Mouse (Mus musculus) liver, embryonic 14.5 days (tissue): ENCODE measurements around the gene Rab3gap2. TPM values are rescaled to one million over a fixed set of nuclear protein-coding genes. Genes with fewer than 3 reads are reported as not detected.
A peak's percentile ranks its signal among the peaks of the same experiment; 100 is the strongest.

ENCODE experiments used
- ATAC-seq: fragments of 200-750 bp; cut with Nextera tagmentation; 2 replicates; pipeline ENCODE4 v1.8.0; 2017; ENCODE audit warnings: moderate number of reproducible peaks, mild to moderate bottlenecking, moderate library complexity; ENCODE audit not compliant: insufficient read depth
- DNase-seq, 3 experiments: peaks; one replicate each; pipeline ENCODE4 v3.0.0-alpha.2; 2012 to 2013; ENCODE audit warnings: low read depth in 3 of 3, low spot score in 3 of 3
- H3K27ac ChIP-seq: fragments of 300-500 bp; sonication (generic); 2 replicates; pipeline ENCODE4 v1.5.1; 2014; ENCODE audit warnings: moderate library complexity, mild to moderate bottlenecking, control low read depth, inconsistent platforms
- H3K27me3 ChIP-seq: fragments of 300-500 bp; sonication (generic); 2 replicates; pipeline ENCODE4 v1.6.1; 2014; ENCODE audit warnings: mild to moderate bottlenecking, low read length, moderate library complexity; ENCODE audit not compliant: control insufficient read depth, insufficient read depth
- H3K36me3 ChIP-seq: fragments of 300-500 bp; sonication (generic); replicated peaks from 2 replicates; pipeline ENCODE4 v1.6.1; 2014; ENCODE audit warnings: low read depth; ENCODE audit not compliant: control insufficient read depth, insufficient read depth
- H3K4me1 ChIP-seq, 2 experiments: fragments of 200-500 bp in 1 of 2; fragments of 300-500 bp in 1 of 2; sonication (generic) in 1 of 2; replicated peaks; 2 replicates each; pipeline ENCODE4 v1.6.1; 2012 to 2014; ENCODE audit warnings: antibody characterized with exemption in 1 of 2, inconsistent platforms in 1 of 2, low read length in 1 of 2; ENCODE audit not compliant: control insufficient read depth in 2 of 2, insufficient read depth in 2 of 2
- H3K4me2 ChIP-seq: fragments of 300-500 bp; sonication (generic); 2 replicates; pipeline ENCODE4 v1.6.1; 2014; ENCODE audit warnings: low read depth, mild to moderate bottlenecking, control low read depth, moderate library complexity
- H3K4me3 ChIP-seq, 2 experiments: fragments of 200-500 bp in 1 of 2; fragments of 300-500 bp in 1 of 2; sonication (generic) in 1 of 2; 2 replicates each; pipeline ENCODE4 v1.5.1; 2012 to 2014; ENCODE audit warnings: low read depth in 2 of 2, low read length in 2 of 2, mild to moderate bottlenecking in 2 of 2, control low read depth in 1 of 2, inconsistent platforms in 1 of 2, moderate library complexity in 1 of 2; ENCODE audit not compliant: insufficient read depth in 1 of 2
- H3K9ac ChIP-seq: fragments of 300-500 bp; sonication (generic); replicated peaks from 2 replicates; pipeline ENCODE4 v1.6.1; 2014; ENCODE audit warnings: mild to moderate bottlenecking, control low read depth, moderate library complexity
- H3K9me3 ChIP-seq: fragments of 300-500 bp; sonication (generic); 2 replicates; pipeline ENCODE4 v1.6.1; 2016; ENCODE audit warnings: low read length, mixed read lengths; ENCODE audit not compliant: control insufficient read depth
- CTCF ChIP-seq: IDR thresholded peaks from 2 replicates; pipeline ENCODE4 v1.5.1; 2016; ENCODE audit warnings: antibody characterized with exemption, low read depth, control low read depth
- EP300 ChIP-seq: IDR thresholded peaks from 2 replicates; pipeline ENCODE4 v1.6.1; 2016; ENCODE audit warnings: antibody characterized with exemption, low read depth
- WGBS: fragments of 180-500 bp; shearing (Covaris S2); extraction: QIAGEN DNeasy Blood & Tissue Kit; methylation state at CpG from one replicate; pipeline ENCODE4 v1.1.7; 2014; ENCODE audit not compliant: insufficient replicate concordance; 5-methylcytosine and 5-hydroxymethylcytosine counted together
- polyA plus RNA-seq, 2 experiments: library from polyadenylated mRNA; depleted of rRNA in 1 of 2; stranded (reverse) in 1 of 2; unstranded in 1 of 2; fragments of >200 nt; fragmentation: Nextera tagmentation in 1 of 2; extraction: Ambion mirVana in 1 of 2; gene quantifications; 2 replicates each; pipeline versions ENCODE4 v1.2.1 to v1.2.3; 2012 to 2014

Rab3gap2 gene
- polyA plus RNA-seq, 2 experiments = 9.6 to 10.2 TPM

- TF ChIP-seq EP300 = no peak
- no peak for TF ChIP-seq CTCF
- DNase-seq = no peak
- Histone ChIP-seq H3K4me3 (no peak overlapping the region), H3K4me1 (peaks cover 8 to 11% of the 10 kb centered on the region in 2 experiments), H3K4me2 (no peak overlapping the region), H3K27me3 (no peaks in the 10 kb centered on the region), H3K27ac (no peak overlapping the region), H3K9me3 (no peaks in the 10 kb centered on the region), H3K36me3 (no peaks in the 10 kb centered on the region), H3K9ac (no peak overlapping the region)
- WGBS = 48% methylated on average over 22 of the region's 22 CpGs
- ATAC-seq = no peak
Observed at GRCm38 (mm10) chr1:185200571-185201395, 3.1 kb upstream of the Rab3gap2 start.

GRCm38 (mm10) chr1:185201994-185202393 is 1.9 kb upstream of the Rab3gap2 start:
- no peaks in the 10 kb centered on the region for H3K27me3 ChIP-seq
- no peak overlapping the region for H3K27ac ChIP-seq
- H3K9me3 ChIP-seq = no peaks in the 10 kb centered on the region
- TF ChIP-seq CTCF (no peak), EP300 (no peak)
- no peak overlapping the region for H3K4me2 ChIP-seq
- DNase-seq (no peak), ATAC-seq (no peak)
- no peaks in the 10 kb centered on the region for H3K36me3 ChIP-seq
- 73% methylated on average over 2 of the region's 2 CpGs for WGBS
- H3K9ac ChIP-seq = no peak overlapping the region
- no peak overlapping the region for H3K4me3 ChIP-seq
- H3K4me1 ChIP-seq = peaks cover 8 to 16% of the 10 kb centered on the region in 2 experiments

GRCm38 (mm10) chr1:185203196-185203908 is 565 bp upstream of the Rab3gap2 start:
- H3K9me3 ChIP-seq = no peaks in the 10 kb centered on the region
- whole genome bisulfite sequencing = 3% methylated on average over 23 of the region's 23 CpGs
- H3K36me3 ChIP-seq = no peaks in the 10 kb centered on the region; the same call in 1 of the 2 replicates
- no peak for TF ChIP-seq EP300
- no peak for TF ChIP-seq CTCF
- H3K4me1 ChIP-seq = peaks cover 8 to 22% of the 10 kb centered on the region in 2 experiments
- ATAC-seq (peak; percentile 0; the same call in 1 of the 2 replicates), DNase-seq (peak in 1 of 3 experiments; percentile 35)
- peak overlapping the region; percentile 73 for H3K27ac ChIP-seq
- H3K4me3 ChIP-seq = peak overlapping the region; percentile 76 to 93
- peak overlapping the region; percentile 99 for H3K4me2 ChIP-seq
- peak overlapping the region; percentile 84 for H3K9ac ChIP-seq
- H3K27me3 ChIP-seq = no peaks in the 10 kb centered on the region

- peak; percentile 12; the same call in 1 of the 2 replicates for ATAC-seq
- no peak overlapping the region for H3K27ac ChIP-seq
- 13% methylated on average over 8 of the region's 8 CpGs for WGBS
Observed at GRCm38 (mm10) chr1:185205090-185205489, 1.2 kb downstream of the Rab3gap2 start.

More at GRCm38 (mm10) chr1:185205090-185205489, 1.2 kb downstream of the Rab3gap2 start:
- H3K36me3 ChIP-seq = no peaks in the 10 kb centered on the region; the same call in 1 of the 2 replicates
- no peaks in the 10 kb centered on the region for H3K9me3 ChIP-seq
- no peaks in the 10 kb centered on the region for H3K27me3 ChIP-seq
- peak overlapping the region; percentile 45 to 93 for H3K4me3 ChIP-seq
- H3K4me2 ChIP-seq = peak overlapping the region; percentile 99
- peak; percentile 42 to 67 (median 47) for DNase-seq
- H3K4me1 ChIP-seq = peaks cover 8 to 22% of the 10 kb centered on the region in 2 experiments
- peak overlapping the region; percentile 23 for H3K9ac ChIP-seq
- no peak for TF ChIP-seq CTCF
- TF ChIP-seq EP300 = no peak
